Mouse (Mus musculus) cerebellum, postnatal 25 days (tissue): ENCODE results near the gene Olfr843.

Experiments
- DNase-seq, 2 experiments: peaks; one replicate each; pipeline ENCODE4 v3.0.0; 2021; ENCODE audit warnings: mixed read lengths in 2 of 2

The Olfr843 gene

GRCm38 (mm10) chr9:19251887-19252286 lies at the start of gene Olfr843:
Olfr843 (minus strand) TSS chr9:19251987.
- no peak for DNase-seq
